Mouse (Mus musculus): ENCODE data around the gene Mindy3.

DNA sequence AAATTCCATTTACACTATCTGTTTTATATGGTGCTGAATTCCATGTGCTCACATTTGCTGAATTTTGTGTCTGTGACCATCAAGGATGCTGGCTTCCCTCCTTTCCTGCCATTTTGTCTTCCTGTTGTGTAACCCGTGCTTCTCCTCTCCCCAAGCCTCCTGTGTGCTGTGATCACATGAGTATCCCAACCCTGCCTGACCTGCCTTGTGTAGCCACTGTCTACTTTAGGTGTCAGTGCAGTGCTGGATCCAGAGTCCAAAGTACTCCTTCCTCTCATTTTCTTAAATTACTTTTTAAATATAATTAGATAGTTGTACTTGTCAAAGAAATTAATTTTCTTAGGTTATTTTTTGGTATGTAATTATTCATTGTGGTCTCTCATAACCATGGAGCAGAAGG is 51.3 kb downstream of the Mindy3 start:
- TF ChIP-seq CTCF (IDR thresholded peaks at IDR 0.05; ENCODE audit: control insufficient read depth, insufficient read depth, insufficient read length), result no peak
- TF ChIP-seq MYOD1 (IDR thresholded peaks at IDR 0.05; ENCODE audit: control insufficient read depth, insufficient read length, low read depth), result no peak
- TF ChIP-seq USF1 (IDR thresholded peaks at IDR 0.05; ENCODE audit: low read depth), result no peak
- no peak for TF ChIP-seq MAX (IDR thresholded peaks at IDR 0.05)
